Mouse (Mus musculus) embryonic facial prominence, embryonic 14.5 days (tissue): ENCODE results near the gene Wfdc3. TPM values are rescaled to one million over a fixed set of nuclear protein-coding genes. Genes with fewer than 3 reads are reported as not detected.

Experiments
- polyA plus RNA-seq: library from polyadenylated mRNA; unstranded; fragments of >200 nt; fragmentation: Nextera tagmentation; extraction: Ambion mirVana; gene quantifications from 2 replicates; pipeline ENCODE4 v1.2.1, GENCODE M21; 2014

The Wfdc3 gene
- polyA plus RNA-seq, 1 experiment from 2014 or later: 0.53 TPM

Other genes starting within 250 kb of the Wfdc3 start
- gene Pigt, start 248.4 kb downstream of the Wfdc3 start, polyA plus RNA-seq: 72.9 and 76.9 TPM in 2 replicates
- 53.7 and 62.4 TPM in 2 replicates for gene Wfdc2, start 183.5 kb downstream of the Wfdc3 start, polyA plus RNA-seq
- gene Spint3, start 172.5 kb downstream of the Wfdc3 start, polyA plus RNA-seq: not detected in 2 replicates
- 0.51 TPM in 1 of 2 replicates, not detected in the other for gene Wfdc6a, start 160.5 kb downstream of the Wfdc3 start, polyA plus RNA-seq
- gene Eppin, start 152.3 kb downstream of the Wfdc3 start, polyA plus RNA-seq: not detected in 2 replicates
- gene Wfdc6b, start 132.4 kb downstream of the Wfdc3 start, polyA plus RNA-seq: not detected in 2 replicates
- 0.11 TPM in 1 of 2 replicates, not detected in the other for gene Wfdc8, start 132.3 kb downstream of the Wfdc3 start, polyA plus RNA-seq
- not detected in 2 replicates for gene Wfdc16, start 107.1 kb downstream of the Wfdc3 start, polyA plus RNA-seq
- 0.69 and 1.1 TPM in 2 replicates for gene Wfdc10, start 89.9 kb downstream of the Wfdc3 start, polyA plus RNA-seq
- not detected in 2 replicates for gene Wfdc9, start 89.3 kb downstream of the Wfdc3 start, polyA plus RNA-seq
- not detected in 2 replicates for gene Wfdc11, start 71.8 kb downstream of the Wfdc3 start, polyA plus RNA-seq
- gene Wfdc13, start 60.8 kb downstream of the Wfdc3 start, polyA plus RNA-seq: 0.21 TPM in 1 of 2 replicates, not detected in the other
- gene Spint4, start 47.4 kb downstream of the Wfdc3 start, polyA plus RNA-seq: not detected in 2 replicates
- not detected in 2 replicates for gene Spint5, start 30.6 kb downstream of the Wfdc3 start, polyA plus RNA-seq
- 60.9 and 63.0 TPM in 2 replicates for gene Dnttip1, start 52 bp upstream of the Wfdc3 start, polyA plus RNA-seq
- gene Ube2c, start 24.0 kb upstream of the Wfdc3 start, polyA plus RNA-seq: 229 and 276 TPM in 2 replicates
- 799 and 1,279 TPM in 2 replicates for gene Tnnc2, start 34.0 kb upstream of the Wfdc3 start, polyA plus RNA-seq
- 27.9 and 28.3 TPM in 2 replicates for gene Snx21, start 39.9 kb upstream of the Wfdc3 start, polyA plus RNA-seq
- gene Acot8, start 59.0 kb upstream of the Wfdc3 start, polyA plus RNA-seq: 12.6 and 13.8 TPM in 2 replicates
- gene Zswim3, start 59.2 kb upstream of the Wfdc3 start, polyA plus RNA-seq: 6.0 and 6.4 TPM in 2 replicates
- gene Zswim1, start 76.8 kb upstream of the Wfdc3 start, polyA plus RNA-seq: 15.1 and 15.7 TPM in 2 replicates
- gene Spata25, start 82.6 kb upstream of the Wfdc3 start, polyA plus RNA-seq: not detected in 2 replicates
- gene Ctsa, start 86.9 kb upstream of the Wfdc3 start, polyA plus RNA-seq: 140 and 154 TPM in 2 replicates
- 8.3 and 9.1 TPM in 2 replicates for gene Neurl2, start 87.5 kb upstream of the Wfdc3 start, polyA plus RNA-seq
- gene Pltp, start 111.8 kb upstream of the Wfdc3 start, polyA plus RNA-seq: 50.1 and 55.1 TPM in 2 replicates
- gene Pcif1, start 133.4 kb upstream of the Wfdc3 start, polyA plus RNA-seq: 56.9 and 62.8 TPM in 2 replicates
- gene Zfp335, start 165.8 kb upstream of the Wfdc3 start, polyA plus RNA-seq: 11.9 and 13.9 TPM in 2 replicates
- gene Mmp9, start 194.8 kb upstream of the Wfdc3 start, polyA plus RNA-seq: 33.7 and 52.0 TPM in 2 replicates
- 0.56 and 1.1 TPM in 2 replicates for gene Slc12a5, start 214.9 kb upstream of the Wfdc3 start, polyA plus RNA-seq